Mouse (Mus musculus): ENCODE measurements at regions not wholly inside any gene's neighbourhood (a gene's known extent, or its start where the extent isn't known, plus 50 kb on each side); places are given as distances from the start of the nearest gene placed in this dataset.

- TF ChIP-seq CTCF (IDR thresholded peaks at IDR 0.05; ENCODE audit: extremely low read depth, insufficient read depth, low read length) (no peak), POLR2A (IDR thresholded peaks at IDR 0.05; ENCODE audit: extremely low read depth, insufficient read depth, low read length) (no peak)
These were observed 100.2 kb upstream of the Spata13 start for GRCm38 (mm10) chr14:60533452-60534224.
